Mouse (Mus musculus): Measurements from ENCODE around the gene Mid1. TPM values are rescaled to one million over a fixed set of nuclear protein-coding genes. Genes with fewer than 3 reads are reported as not detected.

Gene Mid1
- total RNA-seq, 2 experiments from 2014 or later = 10.7 to 43.8 TPM

GRCm38 (mm10) chrX:169811783-169812182 is 126.8 kb downstream of the Mid1 start:
- ATAC-seq (replicated peaks; ENCODE audit: poor library complexity) = no peak

DNA sequence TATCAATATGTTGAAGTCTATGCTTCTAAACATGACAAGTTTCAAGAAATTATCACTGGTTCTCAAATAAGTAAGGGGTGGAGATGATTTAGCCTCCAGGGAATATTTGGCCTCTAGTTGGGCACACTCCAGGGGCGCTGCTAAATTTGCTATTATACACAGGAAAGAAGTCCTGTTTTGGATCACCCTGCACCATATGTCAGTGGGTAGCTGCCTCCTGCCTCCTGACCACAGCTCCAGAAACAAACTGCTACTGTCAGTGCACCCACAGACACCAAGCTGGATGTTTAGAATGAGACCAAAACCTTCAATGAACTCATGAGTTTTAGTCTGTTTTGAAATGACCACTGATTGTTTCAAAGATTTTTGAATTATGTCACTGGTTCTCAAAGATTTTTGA is 128.7 kb downstream of the Mid1 start:
- no peak for ATAC-seq (replicated peaks; ENCODE audit: poor library complexity)

- ATAC-seq (replicated peaks; ENCODE audit: poor library complexity) = no peak
Measured at GRCm38 (mm10) chrX:169826947-169827346, 141.9 kb downstream of the Mid1 start.

- ATAC-seq (replicated peaks; ENCODE audit: poor library complexity) = no peak
Measured at GRCm38 (mm10) chrX:169827720-169828119, 142.7 kb downstream of the Mid1 start.

GRCm38 (mm10) chrX:169828136-169828535 is 143.1 kb downstream of the Mid1 start:
- ATAC-seq (replicated peaks; ENCODE audit: poor library complexity) = peak; percentile 86

DNA sequence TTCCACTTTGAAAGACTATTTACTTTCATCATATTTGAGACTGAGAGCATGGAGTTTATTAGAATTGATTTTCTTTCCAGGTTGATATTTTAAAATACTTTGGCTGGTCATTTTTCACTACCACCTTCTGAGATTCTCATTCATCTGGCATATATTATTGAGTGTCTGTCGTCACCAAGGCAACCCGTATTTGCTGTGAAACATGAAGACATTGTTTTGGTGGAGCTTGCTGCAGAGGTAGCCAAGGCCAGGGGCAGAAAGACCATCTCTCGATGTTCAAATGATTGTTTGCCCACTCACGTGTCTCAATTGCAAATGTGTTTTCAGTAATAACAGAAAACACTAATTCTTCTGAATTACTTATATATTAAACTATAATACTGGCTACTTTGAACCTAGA is 145.1 kb downstream of the Mid1 start:
- ATAC-seq (replicated peaks; ENCODE audit: poor library complexity) = no peak

GRCm38 (mm10) chrX:169837947-169838649 is 153.1 kb downstream of the Mid1 start:
- no peak for ATAC-seq (replicated peaks; ENCODE audit: poor library complexity)

GRCm38 (mm10) chrX:169838650-169838971 is 153.6 kb downstream of the Mid1 start:
- ATAC-seq (replicated peaks; ENCODE audit: poor library complexity) = no peak

DNA sequence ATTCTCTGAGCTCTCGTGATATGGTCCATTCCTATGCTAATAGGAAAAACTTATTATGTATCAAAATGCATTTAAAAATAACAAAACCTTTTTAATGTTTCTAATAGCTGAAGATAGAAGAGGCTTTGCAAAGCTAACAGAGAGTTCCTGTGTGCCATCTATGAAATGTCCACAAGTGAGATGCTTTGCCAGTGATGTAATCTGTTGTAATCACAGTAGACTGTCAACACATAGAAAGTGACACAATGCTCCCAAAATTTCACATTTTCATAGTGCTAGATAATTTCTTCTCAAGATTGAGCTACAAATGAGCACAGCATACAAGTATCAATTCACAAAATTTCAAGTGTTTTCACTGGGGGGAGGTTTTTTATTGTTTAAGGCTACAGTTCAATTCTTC is 158.3 kb downstream of the Mid1 start:
- no peak for ATAC-seq (replicated peaks; ENCODE audit: poor library complexity)

GRCm38 (mm10) chrX:169844150-169844772 is 159.3 kb downstream of the Mid1 start:
- ATAC-seq (replicated peaks; ENCODE audit: poor library complexity) = no peak

GRCm38 (mm10) chrX:169846187-169846586 is 161.2 kb downstream of the Mid1 start:
- no peak for ATAC-seq (replicated peaks; ENCODE audit: poor library complexity)

DNA sequence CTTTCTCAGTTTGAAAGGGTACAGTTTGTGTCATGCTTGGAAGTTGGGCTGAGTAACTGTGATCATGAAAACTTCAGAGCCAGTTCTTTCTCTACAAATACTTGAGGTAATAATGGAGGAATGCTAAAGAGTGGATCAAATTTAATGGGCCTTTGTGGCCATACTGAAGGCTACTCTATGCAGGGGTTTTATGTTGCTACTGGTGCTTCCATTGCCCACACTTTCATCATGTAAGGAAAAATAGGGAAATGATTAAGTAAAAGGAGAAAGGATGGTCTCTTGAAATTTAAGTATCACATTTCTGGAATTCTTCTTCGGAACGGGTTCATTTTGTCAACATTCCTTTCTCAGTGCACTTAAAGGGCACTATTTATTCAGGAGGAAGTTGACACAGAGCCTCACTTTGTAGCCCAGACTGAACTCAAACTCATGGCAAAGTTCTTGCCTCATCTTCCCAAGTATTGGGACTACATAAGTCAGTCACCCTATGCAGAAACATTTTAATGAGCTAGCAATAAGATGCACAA is 176.3 kb downstream of the Mid1 start:
- ATAC-seq (replicated peaks; ENCODE audit: poor library complexity) = no peak

GRCm38 (mm10) chrX:169862440-169862839 is 177.4 kb downstream of the Mid1 start:
- ATAC-seq (replicated peaks; ENCODE audit: poor library complexity) = no peak

GRCm38 (mm10) chrX:169862848-169863247 is 177.8 kb downstream of the Mid1 start:
- peak; percentile 80 for ATAC-seq (replicated peaks; ENCODE audit: poor library complexity)

DNA sequence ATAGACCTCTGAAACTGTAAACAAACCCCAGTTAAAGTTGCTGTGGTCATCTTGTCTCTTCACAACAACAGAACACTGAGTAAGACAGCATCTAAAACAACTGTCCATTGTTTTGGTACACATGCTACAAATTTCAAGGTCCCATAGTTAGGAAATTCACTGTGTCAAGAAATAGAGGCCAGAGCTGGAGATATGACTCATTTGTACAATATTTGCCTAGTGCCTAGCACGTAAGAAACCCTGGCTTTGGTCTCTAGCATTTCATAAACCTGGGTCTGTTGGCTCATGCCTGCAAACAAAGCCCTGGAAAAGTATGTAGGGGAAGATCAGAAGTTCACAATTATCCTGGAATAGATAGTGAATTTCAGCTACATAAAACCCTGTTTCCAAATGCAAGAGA is 178.8 kb downstream of the Mid1 start:
- no peak for ATAC-seq (replicated peaks; ENCODE audit: poor library complexity)

GRCm38 (mm10) chrX:169868223-169868622 is 183.2 kb downstream of the Mid1 start:
- no peak for ATAC-seq (replicated peaks; ENCODE audit: poor library complexity)

- no peak for ATAC-seq (replicated peaks; ENCODE audit: poor library complexity)
Measured at GRCm38 (mm10) chrX:169874475-169874874, 189.5 kb downstream of the Mid1 start.

DNA sequence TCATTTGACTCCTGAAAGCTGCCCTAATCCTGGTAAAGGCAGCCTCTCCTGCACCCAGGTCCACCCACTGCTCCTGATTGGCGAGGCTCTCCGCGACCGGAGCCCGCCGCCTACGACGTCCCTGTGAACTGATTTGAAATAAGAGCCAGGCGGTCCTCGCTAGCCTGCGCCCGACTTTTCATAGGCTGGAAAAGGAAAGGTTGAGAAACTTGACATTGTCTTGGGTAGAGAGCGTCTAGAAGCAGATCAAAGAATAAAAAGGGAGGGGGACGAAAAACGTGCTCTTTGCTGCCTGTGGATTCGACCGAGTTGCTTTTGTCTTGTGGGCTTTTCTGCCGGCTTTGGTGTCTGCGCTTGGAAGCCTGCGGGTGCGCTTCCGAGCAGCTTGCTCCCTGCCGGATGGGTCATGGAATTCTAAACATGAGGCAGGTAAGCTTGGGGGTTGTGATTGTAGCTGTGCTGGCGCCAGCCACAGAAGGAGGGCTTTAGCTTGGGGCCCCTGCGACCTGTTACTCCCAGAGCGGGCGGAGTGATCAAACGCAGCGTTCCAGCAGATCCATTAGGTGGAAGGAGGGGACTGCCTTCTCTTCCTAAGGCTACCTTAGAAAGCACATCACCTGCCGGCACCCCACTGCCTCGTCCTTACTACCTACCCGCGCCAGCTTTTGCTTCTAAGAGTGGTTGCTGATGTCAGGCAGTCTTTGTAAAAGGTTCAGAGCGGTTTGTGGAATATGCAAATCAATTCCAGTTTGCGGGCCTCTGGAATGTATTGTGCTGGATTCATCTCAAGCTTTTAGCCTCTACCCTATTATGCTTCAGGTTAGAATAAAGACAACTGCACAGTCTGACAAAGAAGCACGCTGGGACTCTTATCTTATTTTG is 194.7 kb downstream of the Mid1 start:
- ATAC-seq (replicated peaks; ENCODE audit: poor library complexity) = peak; percentile 60

DNA sequence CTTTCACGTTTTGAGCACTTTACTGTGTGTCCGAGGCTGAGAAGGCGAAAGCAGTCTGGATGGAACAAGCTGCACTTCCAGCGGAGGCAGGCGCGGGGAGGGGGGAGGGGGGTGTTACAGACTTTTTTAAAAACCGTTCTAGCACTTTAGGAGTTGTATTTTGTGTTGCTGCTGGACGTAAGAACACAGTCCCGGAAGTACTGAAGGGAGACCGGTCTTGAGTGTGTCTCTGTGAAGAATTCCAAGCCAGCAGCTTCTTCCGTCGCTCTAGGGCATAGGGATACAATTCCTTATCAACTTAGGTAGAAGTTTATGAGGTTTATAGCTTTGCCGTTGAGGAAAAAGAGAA is 195.3 kb downstream of the Mid1 start:
- ATAC-seq (replicated peaks; ENCODE audit: poor library complexity) = peak; percentile 30; the same call in 1 of the 2 replicates

DNA sequence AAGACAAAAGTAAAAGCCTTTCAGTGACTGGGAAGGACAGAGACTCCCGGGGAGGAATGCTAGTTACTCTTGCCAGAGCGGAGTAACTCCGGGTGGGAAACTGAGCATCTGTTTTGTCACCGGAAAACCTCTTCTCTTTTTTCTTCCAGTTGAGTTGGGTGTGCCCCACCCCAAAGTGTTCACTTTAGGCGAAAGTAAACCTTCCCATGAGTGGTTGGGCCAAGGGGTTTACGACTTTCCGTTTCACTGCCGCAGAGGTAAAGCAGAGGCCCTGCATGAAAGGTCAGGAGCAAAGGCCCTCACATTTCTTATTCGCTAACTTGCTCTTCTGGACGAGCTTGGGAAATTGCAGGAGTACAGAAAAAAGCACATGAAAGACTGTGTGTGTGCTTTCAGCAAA is 195.8 kb downstream of the Mid1 start:
- peak; percentile 63 for ATAC-seq (replicated peaks; ENCODE audit: poor library complexity)

Measured in megakaryocyte progenitor cell, adult 5-6 weeks (primary cell).